Comparison of ENCODE assay signal across 15 mouse cellular contexts in the genomic region with DNA sequence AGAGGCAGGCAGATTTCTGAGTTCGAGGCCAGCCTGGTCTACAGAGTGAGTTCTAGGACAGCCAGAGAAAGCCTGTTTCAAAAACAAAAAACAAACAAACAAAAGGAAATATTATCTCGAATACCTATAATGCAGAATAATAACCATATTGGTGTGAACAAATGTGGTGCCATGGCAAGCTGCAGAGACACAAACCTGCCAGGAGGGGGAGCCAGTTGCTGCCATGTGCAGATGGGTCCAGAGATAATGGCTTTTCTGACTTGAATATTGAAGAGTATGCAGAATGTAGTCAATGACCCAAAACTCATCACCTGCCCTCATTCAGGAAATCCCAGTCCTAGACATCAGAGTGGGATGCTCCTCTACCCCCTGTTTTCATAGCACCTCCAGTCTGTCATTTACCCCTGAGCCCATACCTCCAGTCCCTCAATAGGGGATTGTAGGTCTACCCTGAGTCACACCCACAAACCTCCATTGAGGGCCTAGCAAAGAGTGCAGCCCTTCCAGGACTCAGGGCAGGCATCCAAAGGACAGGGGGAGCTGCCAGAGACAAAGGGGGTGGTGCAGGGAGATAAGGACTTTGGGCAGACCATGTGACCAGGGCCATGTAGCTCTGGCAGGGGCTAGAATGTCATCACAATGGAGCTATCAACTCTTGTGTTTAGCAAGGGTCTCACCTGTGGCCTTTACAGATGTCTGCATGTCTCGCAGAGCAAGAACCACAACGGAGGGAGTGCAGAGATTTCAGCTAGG.
DNase-seq lines count a peak whose midpoint lies in the region; ATAC-seq and TF ChIP-seq lines count a peak whose summit lies in the region.
"Had no signal": no experiment of that assay in that cellular context is flagged by ENCODE, and none has a peak within 500 bp of the region (broad histone marks: within the 10 kb centered on the region; RNA-seq: fewer than 3 reads in every experiment).

No protein-coding gene starts in this region.

- H3K4me3 ChIP-seq in forebrain, postnatal 0 days (ENCODE audit: low read depth, low read length): no peak overlapping the region
- H3K4me3 ChIP-seq in forebrain, embryonic 12.5 days (replicated peaks): no peak overlapping the region
- H3K4me3 ChIP-seq in liver, adult 2 months (ENCODE audit: insufficient read depth, low read depth, low read length): no peak overlapping the region
- H3K4me3 ChIP-seq in liver, embryonic 12.5 days: no peak overlapping the region
- no peak overlapping the region for H3K4me3 ChIP-seq in ES-E14 (ENCODE audit: insufficient read depth in 1 of 2, low read depth in 1 of 2, low read length in 2 of 2, poor library complexity in 1 of 2, severe bottlenecking in 1 of 2)
- no peak overlapping the region for H3K4me3 ChIP-seq in cortical plate, adult 2 months (ENCODE audit: insufficient read depth, low read length)
- no peak overlapping the region for H3K4me3 ChIP-seq in midbrain, embryonic 11.5 days (ENCODE audit: low read depth, low read length)
- H3K4me3 ChIP-seq: embryonic facial prominence, embryonic 13.5 days; liver, embryonic 13.5 days; midbrain, embryonic 15.5 days; neural tube, embryonic 15.5 days had no signal

- H3K9ac ChIP-seq in forebrain, postnatal 0 days: no peak overlapping the region
- no peak overlapping the region for H3K9ac ChIP-seq in forebrain, embryonic 12.5 days
- H3K9ac ChIP-seq in liver, adult 2 months (ENCODE audit: low read depth, low read length): no peak overlapping the region
- no peak overlapping the region for H3K9ac ChIP-seq in liver, embryonic 12.5 days
- H3K9ac ChIP-seq in ES-E14 (ENCODE audit: insufficient read depth, low read depth, low read length, poor library complexity, severe bottlenecking): no peak overlapping the region
- H3K9ac ChIP-seq in midbrain, embryonic 11.5 days (ENCODE audit: low read length): no peak overlapping the region
- H3K9ac ChIP-seq: embryonic facial prominence, embryonic 13.5 days; liver, embryonic 13.5 days; midbrain, embryonic 15.5 days; neural tube, embryonic 15.5 days had no signal

- in situ Hi-C loops in ES-E14 (cut with MboI; ENCODE audit: low sequenced_read_pairs in 2 of 2, unreplicated experiment in 2 of 2): no loop called here

- no peak for TF ChIP-seq POLR2A in liver, adult 2 months (IDR thresholded peaks at IDR 0.05; ENCODE audit: extremely low read depth, insufficient read depth, low read length)
- no peak for TF ChIP-seq POLR2A in cortical plate, adult 2 months (IDR thresholded peaks at IDR 0.05; ENCODE audit: extremely low read depth, insufficient read depth, low read length)

- no peak for ATAC-seq in forebrain, postnatal 0 days
- no peak for ATAC-seq in forebrain, embryonic 12.5 days (ENCODE audit: low FRiP score)
- no peak for ATAC-seq in liver, embryonic 12.5 days
- no peak for ATAC-seq in midbrain, embryonic 11.5 days (ENCODE audit: low FRiP score)
- ATAC-seq: forebrain, embryonic 14.5 days; midbrain, embryonic 15.5 days had no signal

- WGBS in forebrain, postnatal 0 days: 93% methylated on average over 4 of the region's 4 CpGs
- 88% methylated on average over 4 of the region's 4 CpGs for WGBS in forebrain, embryonic 12.5 days
- 82% methylated on average over 4 of the region's 4 CpGs for WGBS in liver, adult 2 months
- WGBS in liver, embryonic 12.5 days (ENCODE audit: insufficient replicate concordance): 60% methylated on average over 4 of the region's 4 CpGs
- WGBS in midbrain, embryonic 11.5 days: 88% methylated on average over 4 of the region's 4 CpGs

- no peak overlapping the region for H3K27ac ChIP-seq in forebrain, postnatal 0 days (ENCODE audit: low read depth, low read length)
- H3K27ac ChIP-seq in forebrain, embryonic 12.5 days: no peak overlapping the region
- H3K27ac ChIP-seq in liver, adult 2 months (replicated peaks; ENCODE audit: insufficient read depth, low read depth, low read length): no peak overlapping the region
- no peak overlapping the region for H3K27ac ChIP-seq in liver, embryonic 12.5 days
- H3K27ac ChIP-seq in ES-E14 (ENCODE audit: insufficient read depth, low read depth, low read length, poor library complexity, severe bottlenecking): no peak overlapping the region
- no peak overlapping the region for H3K27ac ChIP-seq in cortical plate, adult 2 months (ENCODE audit: insufficient read depth, low read length)
- H3K27ac ChIP-seq in midbrain, embryonic 11.5 days (ENCODE audit: low read depth, low read length): no peak overlapping the region
- H3K27ac ChIP-seq: embryonic facial prominence, embryonic 13.5 days; liver, embryonic 13.5 days; midbrain, embryonic 15.5 days; neural tube, embryonic 15.5 days had no signal

- no peak for DNase-seq in forebrain, postnatal 0 days
- no peak for DNase-seq in liver, adult 2 months (ENCODE audit: extremely low read depth, low read depth, low spot score)
- peak; percentile 17 for DNase-seq in ES-E14 (ENCODE audit: low read depth, low spot score)
- no peak for DNase-seq in midbrain, embryonic 11.5 days (ENCODE audit: low spot score, missing footprints)
- DNase-seq in right cerebral cortex, postnatal 14 days: no peak
- DNase-seq: layer of hippocampus, postnatal 36 days; liver, embryonic 13.5 days; thymus, adult 18-20 months had no signal

- H3K4me1 ChIP-seq in forebrain, postnatal 0 days (ENCODE audit: insufficient read depth): no peaks in the 10 kb centered on the region
- H3K4me1 ChIP-seq in forebrain, embryonic 12.5 days: peaks cover 13% of the 10 kb centered on the region; the same call in 1 of the 2 replicates
- no peaks in the 10 kb centered on the region for H3K4me1 ChIP-seq in liver, adult 2 months (ENCODE audit: control insufficient read depth, insufficient read depth, low read length)
- H3K4me1 ChIP-seq in liver, embryonic 12.5 days: no peaks in the 10 kb centered on the region
- no peaks in the 10 kb centered on the region for H3K4me1 ChIP-seq in ES-E14 (ENCODE audit: control insufficient read depth in 2 of 2, insufficient read depth in 2 of 2, low read length in 2 of 2, poor library complexity in 1 of 2)
- H3K4me1 ChIP-seq in cortical plate, adult 2 months (ENCODE audit: control insufficient read depth, insufficient read depth, low read length): no peaks in the 10 kb centered on the region
- H3K4me1 ChIP-seq in midbrain, embryonic 11.5 days (ENCODE audit: control insufficient read depth, insufficient read depth, low read length): no peaks in the 10 kb centered on the region
- H3K4me1 ChIP-seq: liver, embryonic 13.5 days had no signal

- no peaks in the 10 kb centered on the region for H3K79me2 ChIP-seq in liver, adult 2 months (ENCODE audit: control insufficient read depth, insufficient read depth, low read length)

- H3K9me3 ChIP-seq in forebrain, postnatal 0 days (ENCODE audit: low read length): no peaks in the 10 kb centered on the region
- H3K9me3 ChIP-seq in forebrain, embryonic 12.5 days: no peaks in the 10 kb centered on the region
- peaks cover 42% of the 10 kb centered on the region; the same call in 1 of the 2 replicates for H3K9me3 ChIP-seq in liver, embryonic 12.5 days (replicated peaks)
- H3K9me3 ChIP-seq in ES-E14 (ENCODE audit: control insufficient read depth, insufficient read depth, low read depth, low read length): no peaks in the 10 kb centered on the region
- H3K9me3 ChIP-seq in midbrain, embryonic 11.5 days (ENCODE audit: control insufficient read depth, low read length): no peaks in the 10 kb centered on the region
- H3K9me3 ChIP-seq: embryonic facial prominence, embryonic 13.5 days; midbrain, embryonic 15.5 days; neural tube, embryonic 15.5 days had no signal

- TF ChIP-seq CTCF in forebrain, postnatal 0 days (IDR thresholded peaks at IDR 0.05; ENCODE audit: low read depth): peak; percentile 33
- peak; percentile 55 for TF ChIP-seq CTCF in liver, adult 2 months (IDR thresholded peaks at IDR 0.05; ENCODE audit: low read depth, low read length)
- peak; percentile 62 for TF ChIP-seq CTCF in cortical plate, adult 2 months (IDR thresholded peaks at IDR 0.05; ENCODE audit: extremely low read depth, insufficient read depth, low read length)

- no peak overlapping the region for H3K4me2 ChIP-seq in forebrain, postnatal 0 days (ENCODE audit: low read depth)
- H3K4me2 ChIP-seq in forebrain, embryonic 12.5 days: no peak overlapping the region
- H3K4me2 ChIP-seq in liver, embryonic 12.5 days: no peak overlapping the region
- no peak overlapping the region for H3K4me2 ChIP-seq in midbrain, embryonic 11.5 days
- H3K4me2 ChIP-seq: embryonic facial prominence, embryonic 13.5 days; liver, embryonic 13.5 days; midbrain, embryonic 15.5 days; neural tube, embryonic 15.5 days had no signal

- H3K27me3 ChIP-seq in forebrain, postnatal 0 days (ENCODE audit: insufficient read depth, low read length): no peaks in the 10 kb centered on the region; the same call in 1 of the 2 replicates
- no peaks in the 10 kb centered on the region for H3K27me3 ChIP-seq in forebrain, embryonic 12.5 days
- no peaks in the 10 kb centered on the region for H3K27me3 ChIP-seq in liver, adult 2 months (ENCODE audit: control insufficient read depth, insufficient read depth, low read length)
- H3K27me3 ChIP-seq in liver, embryonic 12.5 days (replicated peaks): no peaks in the 10 kb centered on the region
- no peaks in the 10 kb centered on the region for H3K27me3 ChIP-seq in midbrain, embryonic 11.5 days (ENCODE audit: control insufficient read depth, insufficient read depth, low read length)
- H3K27me3 ChIP-seq: embryonic facial prominence, embryonic 13.5 days; liver, embryonic 13.5 days; midbrain, embryonic 15.5 days; neural tube, embryonic 15.5 days had no signal

- H3K36me3 ChIP-seq in forebrain, postnatal 0 days (ENCODE audit: insufficient read depth): no peaks in the 10 kb centered on the region
- H3K36me3 ChIP-seq in forebrain, embryonic 12.5 days (replicated peaks): no peaks in the 10 kb centered on the region
- no peaks in the 10 kb centered on the region for H3K36me3 ChIP-seq in liver, adult 2 months (ENCODE audit: control insufficient read depth, insufficient read depth, low read length)
- no peaks in the 10 kb centered on the region for H3K36me3 ChIP-seq in liver, embryonic 12.5 days
- no peaks in the 10 kb centered on the region for H3K36me3 ChIP-seq in ES-E14 (ENCODE audit: control insufficient read depth, insufficient read depth, low read length, poor library complexity, severe bottlenecking)
- H3K36me3 ChIP-seq in midbrain, embryonic 11.5 days (ENCODE audit: control insufficient read depth, insufficient read depth, low read length): no peaks in the 10 kb centered on the region
- H3K36me3 ChIP-seq: embryonic facial prominence, embryonic 13.5 days; liver, embryonic 13.5 days; midbrain, embryonic 15.5 days; neural tube, embryonic 15.5 days had no signal

TF ChIP-seq in ES-E14, 5 proteins besides CTCF, POLR2A, EP300 and RAD21:
- no peak for TF ChIP-seq ZNF384 (IDR thresholded peaks at IDR 0.05; ENCODE audit: low read depth, low read length)
- TF ChIP-seq ZC3H11A (IDR thresholded peaks at IDR 0.05; ENCODE audit: borderline replicate concordance, low read depth, low read length): 0 out of 2 replicates have a peak, but pooled peaks have one; percentile 33
- TF ChIP-seq HCFC1 (IDR thresholded peaks at IDR 0.05; ENCODE audit: borderline replicate concordance, insufficient read depth, low read length): no peak
- no peak for TF ChIP-seq CHD2 (IDR thresholded peaks at IDR 0.05; ENCODE audit: low read depth, low read length)
- TF ChIP-seq MAFK (IDR thresholded peaks at IDR 0.05; ENCODE audit: insufficient read depth, low read depth, low read length): no peak
